Mouse (Mus musculus): Measurements from ENCODE around the gene Sh3rf1.
A peak's percentile ranks its signal among the peaks of the same experiment; 100 is the strongest.

Gene Sh3rf1

DNA sequence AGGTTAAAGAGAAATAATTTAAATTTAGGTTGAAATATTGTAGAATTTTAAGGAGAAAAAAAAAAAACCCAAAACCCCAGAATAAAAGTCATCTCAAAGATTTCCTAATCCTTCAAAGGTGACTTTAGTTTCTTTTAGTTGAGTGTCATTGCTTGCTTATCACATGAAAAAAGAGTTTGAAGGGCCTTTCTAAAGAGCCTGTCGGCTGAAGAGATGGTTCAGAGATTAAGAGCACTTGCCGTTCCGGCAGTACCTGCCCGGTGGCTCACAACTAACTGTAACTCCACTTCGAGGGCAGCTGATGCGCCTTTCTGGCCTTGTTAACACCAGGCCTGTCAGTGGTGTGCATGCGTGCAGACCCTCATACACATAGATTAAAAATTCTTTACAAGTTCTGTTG, 41.2 kb downstream of the Sh3rf1 start:
- DNase-seq, result no peak

- DNase-seq, result no peak
Observed at GRCm38 (mm10) chr8:61265390-61265789, 41.7 kb downstream of the Sh3rf1 start.

GRCm38 (mm10) chr8:61267061-61267460, 43.4 kb downstream of the Sh3rf1 start:
- no peak for DNase-seq

GRCm38 (mm10) chr8:61267692-61268091, 44.0 kb downstream of the Sh3rf1 start:
- no peak for DNase-seq

DNA sequence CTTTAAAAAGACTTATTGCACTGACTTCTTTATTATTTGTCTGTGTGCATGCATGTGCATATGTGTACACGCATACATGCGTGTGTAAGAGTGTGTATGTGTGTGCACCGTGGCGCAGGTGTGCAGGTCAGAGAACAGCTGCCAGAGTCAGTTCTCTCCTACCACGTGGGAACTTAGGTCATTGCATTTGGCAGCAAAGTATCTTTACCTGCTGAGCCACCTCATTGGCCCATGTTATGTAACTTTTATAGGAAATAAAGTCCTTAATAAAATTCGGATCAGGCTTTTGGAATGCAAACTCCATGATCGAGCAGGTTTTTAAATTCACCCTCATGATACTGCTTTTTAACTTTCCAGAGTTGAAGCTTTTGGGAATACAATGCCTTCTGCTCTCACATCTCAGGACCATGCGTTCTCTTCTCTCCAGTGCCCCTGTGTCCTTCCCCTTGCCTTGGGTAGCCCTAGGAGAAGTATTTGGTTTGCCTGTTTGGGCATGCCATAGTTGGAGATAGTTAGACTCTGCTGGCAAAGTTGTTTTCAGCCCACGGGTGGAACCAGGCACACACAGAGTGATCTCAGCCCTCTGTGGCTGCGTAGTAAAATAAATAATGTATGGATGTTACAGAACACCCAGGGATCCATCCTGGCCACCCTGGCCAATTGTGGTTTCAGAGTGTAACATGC, 44.7 kb downstream of the Sh3rf1 start:
- no peak for DNase-seq

- DNase-seq, result no peak
Observed at GRCm38 (mm10) chr8:61270016-61270415, 46.3 kb downstream of the Sh3rf1 start.

DNA sequence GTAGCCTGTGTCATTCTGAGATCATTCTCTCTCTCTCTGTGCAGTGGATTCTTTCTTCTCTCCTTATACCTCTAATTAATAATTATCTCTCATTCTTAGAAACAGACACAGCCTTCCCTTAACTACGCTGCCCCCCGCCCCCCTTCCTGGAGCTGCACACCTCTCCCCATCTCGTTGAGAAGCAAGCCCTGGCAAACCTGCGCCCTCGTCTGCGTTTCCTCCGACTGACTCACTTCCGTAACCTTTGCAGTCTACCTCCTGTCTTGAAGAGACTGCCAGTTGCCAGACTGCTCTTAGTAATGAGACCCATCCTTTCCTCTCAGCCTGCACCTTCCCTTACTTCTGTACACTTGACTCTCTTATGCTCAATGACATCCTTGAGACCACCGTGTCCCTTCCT, 46.9 kb downstream of the Sh3rf1 start:
- DNase-seq, result no peak

GRCm38 (mm10) chr8:61270961-61271360, 47.3 kb downstream of the Sh3rf1 start:
- no peak for DNase-seq

DNA sequence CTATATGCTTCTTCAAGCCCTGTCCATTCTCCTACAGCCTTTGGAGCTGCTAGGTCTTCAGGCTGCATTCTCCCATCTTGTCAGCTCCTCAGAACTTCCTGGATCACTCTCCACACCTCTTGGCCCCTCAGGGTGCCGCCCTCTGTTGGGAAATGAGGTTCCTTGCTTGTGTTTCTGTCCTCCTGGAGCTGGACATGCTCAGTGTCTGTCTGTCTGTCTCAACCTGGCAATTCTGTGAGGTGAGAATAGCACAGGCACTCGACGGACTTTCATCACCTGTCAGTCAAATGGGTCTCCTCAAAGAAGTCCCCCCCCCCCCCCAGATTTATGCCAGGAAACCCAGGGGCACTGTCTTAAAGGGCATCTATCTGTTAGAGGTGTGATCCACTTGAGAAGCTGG, 49.2 kb downstream of the Sh3rf1 start:
- DNase-seq, result no peak

DNA sequence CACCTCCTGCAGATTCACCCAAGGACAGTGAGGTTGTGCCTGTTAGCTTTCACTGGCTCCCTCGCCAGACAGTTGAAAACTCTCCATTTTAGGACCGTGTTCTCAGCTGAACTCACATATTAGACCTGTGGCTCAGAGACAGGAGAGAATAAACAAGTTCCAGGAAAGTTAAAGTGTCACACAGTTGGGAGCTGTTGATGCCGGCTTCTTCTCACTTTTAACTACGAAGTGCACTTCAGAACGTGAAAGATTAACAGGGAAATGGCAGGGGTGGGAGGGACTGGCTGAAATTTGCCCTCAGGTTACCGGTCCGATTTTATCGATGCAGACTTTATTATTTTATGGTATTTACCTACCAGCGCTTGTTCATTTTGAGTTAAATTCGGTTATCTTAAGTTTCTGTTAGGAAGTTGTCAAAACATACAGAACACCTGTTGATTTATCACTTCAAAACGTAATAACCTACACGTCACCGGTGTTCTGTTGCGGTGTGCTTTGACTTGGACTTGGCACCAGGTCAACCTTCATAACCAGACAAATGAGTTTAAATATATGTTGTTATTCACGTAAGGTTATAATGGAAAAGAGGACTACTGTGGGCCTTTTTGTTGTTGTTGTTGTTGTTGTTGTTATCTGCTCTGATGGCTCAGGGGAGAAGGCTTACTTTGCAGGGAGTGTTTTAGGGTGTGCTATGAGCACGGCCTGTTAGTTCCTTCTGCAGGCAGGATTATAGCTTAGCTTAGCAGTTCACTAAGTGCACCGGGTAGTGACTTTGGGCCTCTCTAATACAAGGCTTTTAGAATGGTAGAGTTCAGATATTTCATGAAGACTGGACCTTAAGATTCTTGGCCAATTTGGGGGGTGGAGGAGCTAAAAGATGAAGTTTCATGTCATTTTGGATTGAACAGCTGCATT, 49.9 kb downstream of the Sh3rf1 start:
- DNase-seq, result no peak

DNA sequence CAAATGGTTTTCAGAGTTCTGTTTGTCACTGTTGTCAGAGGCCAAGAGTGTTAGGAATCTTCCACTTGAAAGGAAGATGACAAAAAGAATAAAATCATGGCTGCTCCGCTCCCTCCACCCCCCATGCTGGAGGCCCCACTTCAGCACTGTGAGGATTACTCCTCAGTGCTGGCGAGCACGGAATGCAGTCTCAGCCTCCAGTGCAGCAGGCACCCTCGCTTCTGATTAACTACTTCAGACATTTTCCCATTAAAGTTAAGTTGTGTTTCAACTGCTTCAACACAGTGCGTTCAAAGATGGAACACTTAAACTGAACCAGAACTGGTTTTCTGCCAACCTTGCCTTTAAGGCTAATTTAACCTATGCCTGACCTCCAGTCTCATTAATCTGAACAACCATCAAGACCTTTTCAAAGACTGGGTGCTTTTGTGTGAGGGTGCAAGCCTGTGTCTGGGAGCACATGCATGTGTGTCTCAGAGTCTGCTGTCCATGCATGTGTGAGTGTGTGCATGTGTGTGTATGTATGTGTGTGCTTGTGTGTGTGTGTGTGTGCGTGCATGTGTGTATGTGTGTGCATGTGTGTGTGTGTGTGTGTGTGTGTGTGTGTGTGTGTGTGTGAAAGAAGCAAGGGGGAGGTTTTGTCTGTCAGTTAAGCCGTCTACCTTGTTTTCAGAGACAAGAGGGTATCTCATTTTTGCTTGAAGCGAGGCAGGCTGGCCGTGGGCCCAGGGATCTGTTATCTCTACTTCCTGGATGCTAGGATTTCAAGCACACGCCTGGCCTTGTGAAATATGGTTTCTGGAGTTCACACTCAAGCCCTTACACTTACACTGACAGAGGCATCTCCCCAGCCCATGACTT, 51.2 kb downstream of the Sh3rf1 start:
- DNase-seq, result no peak

DNA sequence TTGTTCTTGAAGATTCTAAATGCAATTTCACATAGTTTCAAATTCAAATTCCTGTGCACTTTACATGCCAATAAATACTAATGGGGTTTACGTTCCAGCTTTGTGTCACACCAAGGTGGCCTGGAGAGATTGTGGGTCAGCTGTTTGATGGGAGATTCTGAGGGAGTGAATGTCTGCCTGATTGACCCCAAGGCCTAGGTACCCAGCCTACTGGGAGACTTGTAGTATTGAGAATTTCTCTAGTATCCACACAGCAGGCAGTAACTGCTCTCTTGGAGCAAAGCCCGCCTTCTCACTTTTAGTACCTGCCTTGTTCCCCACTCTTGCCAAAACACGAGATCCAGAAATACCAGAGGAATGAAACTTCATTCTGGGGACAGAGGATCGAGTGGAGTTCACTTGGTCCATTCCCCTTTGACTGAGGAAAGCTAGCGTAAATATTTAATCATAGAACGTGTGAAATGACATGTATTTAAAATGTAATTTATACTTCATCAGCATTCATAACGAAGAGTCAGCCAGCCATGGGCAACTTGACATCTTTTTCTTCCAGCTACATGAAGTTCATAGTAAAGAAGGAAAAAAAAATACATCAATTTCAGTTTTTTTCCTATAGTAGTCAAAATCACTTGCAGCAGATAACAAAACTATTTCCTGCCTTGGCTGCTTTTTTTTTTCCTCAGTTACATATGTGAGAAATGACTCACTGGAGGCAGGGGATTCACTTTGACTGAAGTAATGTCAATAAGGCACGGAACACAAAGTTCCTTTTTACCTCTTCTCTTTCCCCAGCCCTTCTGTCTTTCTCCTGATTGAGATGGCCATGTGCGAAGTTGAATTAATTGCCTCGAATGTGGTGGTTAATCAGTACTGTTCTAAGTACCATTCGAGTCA, 52.0 kb downstream of the Sh3rf1 start:
- no peak for DNase-seq

- DNase-seq, result no peak
Observed at GRCm38 (mm10) chr8:61276397-61276796, 52.7 kb downstream of the Sh3rf1 start.

DNA sequence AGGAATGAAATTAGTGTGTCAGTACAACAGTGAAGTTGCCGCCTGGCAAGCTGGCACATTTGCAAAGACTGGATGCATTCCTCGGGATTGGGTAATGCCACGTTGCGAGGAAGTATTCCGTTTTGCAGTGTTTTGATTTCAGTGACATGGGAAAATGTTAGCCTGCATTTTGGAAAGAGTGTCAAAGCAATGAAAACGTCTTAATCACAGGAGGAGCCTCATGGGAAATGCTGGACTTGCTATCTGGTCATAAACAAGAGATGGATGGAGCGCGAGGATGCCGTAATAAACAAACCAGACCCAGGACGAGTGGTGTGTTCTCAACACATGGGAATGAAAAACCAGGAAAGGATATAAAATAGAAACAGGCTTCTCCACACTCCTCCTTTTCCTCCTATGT, 55.4 kb downstream of the Sh3rf1 start:
- DNase-seq, result no peak

DNA sequence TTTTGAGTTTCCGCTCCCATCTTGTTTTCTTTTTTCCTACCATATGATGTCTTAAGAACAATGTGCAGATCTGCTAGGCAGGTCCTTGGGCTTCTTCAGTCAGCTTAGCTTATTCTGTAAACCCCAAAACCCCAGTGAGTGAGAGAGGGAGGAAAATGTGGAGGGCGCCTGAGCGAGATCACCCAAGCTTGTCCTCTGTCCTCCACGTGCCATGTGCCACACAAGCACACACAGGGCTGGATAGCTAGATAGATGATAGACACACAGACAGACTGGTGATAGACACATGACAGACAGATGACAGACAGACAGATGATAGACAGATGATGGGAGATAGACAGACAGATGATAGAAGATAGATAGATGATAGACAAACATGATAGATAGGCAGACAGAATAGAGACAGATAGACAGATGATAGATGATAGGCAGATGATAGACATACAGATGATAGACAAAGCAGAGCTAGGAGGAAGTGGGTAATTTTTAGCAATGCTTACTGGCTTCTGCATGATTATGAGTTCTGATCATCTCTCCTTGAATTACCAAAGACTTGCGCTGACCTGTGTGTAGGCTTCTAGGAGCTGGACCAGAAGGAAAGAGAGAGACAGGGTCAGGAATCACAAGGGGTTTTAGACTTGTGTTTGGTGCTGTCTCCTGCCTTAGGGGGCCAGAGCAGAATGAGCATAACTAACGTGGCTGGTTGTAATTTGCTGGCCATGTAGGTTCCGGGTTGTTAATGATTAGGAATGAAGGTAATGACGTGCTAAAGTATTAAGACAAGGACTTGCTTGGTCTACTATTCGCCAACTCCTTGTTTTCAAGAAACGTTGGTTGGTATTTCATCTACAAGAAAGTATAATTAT, 58.9 kb downstream of the Sh3rf1 start:
- DNase-seq, result no peak

DNA sequence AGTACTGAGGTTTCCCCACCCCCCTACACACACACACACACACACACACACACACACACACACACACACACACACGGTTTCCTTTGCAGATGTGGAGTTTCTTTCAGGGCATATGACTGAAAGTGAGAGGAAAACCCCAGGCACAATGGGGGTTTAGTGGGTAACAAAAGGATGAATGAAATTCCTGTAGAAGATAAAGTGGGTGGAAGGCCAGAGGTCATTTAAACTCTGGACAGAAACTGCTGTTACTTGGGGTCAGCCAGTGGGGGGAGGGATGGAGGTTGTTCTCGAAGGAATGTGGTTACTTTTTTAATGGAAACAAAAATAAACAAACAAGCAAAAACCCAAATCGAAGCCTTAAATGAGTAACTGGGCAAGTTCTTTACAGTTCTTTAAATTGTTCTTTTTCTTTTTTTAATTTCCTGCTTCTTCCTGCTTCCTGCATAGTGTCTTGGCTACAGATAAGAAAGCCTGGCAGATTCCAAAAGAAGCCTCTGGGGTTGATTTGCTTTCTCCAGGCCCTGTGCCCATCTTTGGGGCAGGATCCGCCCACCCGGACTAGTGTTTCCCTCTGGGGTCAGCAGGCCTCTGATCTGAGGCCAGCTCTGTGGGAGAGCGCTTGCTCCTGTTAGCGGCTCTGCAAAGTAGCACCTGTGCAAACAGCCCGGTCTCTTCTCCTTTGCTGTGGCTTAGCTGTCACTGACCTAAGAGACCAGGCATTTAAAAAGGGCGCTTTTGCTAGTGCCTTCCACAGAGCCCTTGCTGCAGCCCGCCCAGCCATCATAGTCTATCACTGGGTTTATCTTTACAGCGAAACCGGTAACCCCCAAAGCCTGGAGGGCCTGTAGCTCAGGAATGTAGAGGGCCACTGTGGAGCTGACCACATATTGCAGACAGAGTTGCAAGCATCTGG, 59.8 kb downstream of the Sh3rf1 start:
- peak; percentile 19 to 20 for DNase-seq

- DNase-seq, result no peak
Observed at GRCm38 (mm10) chr8:61285896-61286295, 62.2 kb downstream of the Sh3rf1 start.

GRCm38 (mm10) chr8:61286394-61286793, 62.7 kb downstream of the Sh3rf1 start:
- no peak for DNase-seq

GRCm38 (mm10) chr8:61286795-61287385, 63.2 kb downstream of the Sh3rf1 start:
- DNase-seq, result no peak

Data from thymus, postnatal 36 days (tissue).